Comparison of ENCODE assay signal across 8 mouse cellular contexts in genomic region chr7:34675831-34676514, GRCm38 (mm10). TPM values are rescaled to one million over a fixed set of nuclear protein-coding genes. Genes with fewer than 3 reads are reported as not detected.
DNase-seq lines count a peak whose midpoint lies in the region; ATAC-seq and TF ChIP-seq lines count a peak whose summit lies in the region.

No protein-coding gene starts in this region.

- DNase-seq in G1E (ENCODE audit: low spot score), result no peak
- DNase-seq in cerebellum, adult 18-20 months, result peak; percentile 68 to 75
- peak; percentile 86 for DNase-seq in forelimb bud, embryonic 11.5 days (ENCODE audit: low read depth, low spot score)
- DNase-seq in heart, postnatal 36 days, result peak; percentile 77 to 79
- peak; percentile 60 for DNase-seq in large intestine, adult 2 months (ENCODE audit: low read depth, low spot score)
- DNase-seq in lung, adult 18-20 months, result peak; percentile 66 to 75
- peak; percentile 71 for DNase-seq in thymus, postnatal 4 days

- H3K9me3 ChIP-seq in G1E (replicated peaks), result peaks cover 70% of the 10 kb centered on the region

- no peaks in the 10 kb centered on the region for H3K4me1 ChIP-seq in G1E (ENCODE audit: insufficient read depth, low read depth, low read length)
- H3K4me1 ChIP-seq in olfactory bulb, adult 2 months (ENCODE audit: control insufficient read depth, insufficient read depth, low read length), result peaks cover 10% of the 10 kb centered on the region

- no peak for TF ChIP-seq CTCF in G1E (IDR thresholded peaks at IDR 0.05; ENCODE audit: low read depth, low read length)
- TF ChIP-seq CTCF in olfactory bulb, adult 2 months (IDR thresholded peaks at IDR 0.05; ENCODE audit: insufficient read depth, low read depth, low read length), result peak; percentile 73; the same call in 1 of the 2 replicates

- no peak for TF ChIP-seq POLR2A in olfactory bulb, adult 2 months (IDR thresholded peaks at IDR 0.05; ENCODE audit: insufficient read depth, low read depth, low read length)

- intact Hi-C loops in heart, postnatal 36 days (cut with DNase I), result loop anchor here (1.0 to 5.0 kb wide), 4 partner anchors 43 to 586 kb away; no protein-coding TSS in a partner anchor

- no peaks in the 10 kb centered on the region for H3K27me3 ChIP-seq in G1E (ENCODE audit: insufficient read depth, low read length)

- H3K27ac ChIP-seq in olfactory bulb, adult 2 months (ENCODE audit: insufficient read depth, low read depth, low read length), result no peak overlapping the region

- H3K4me3 ChIP-seq in G1E (ENCODE audit: low read depth, low read length), result peak overlapping the region; percentile 15; the same call in 1 of the 2 replicates
- H3K4me3 ChIP-seq in olfactory bulb, adult 2 months (ENCODE audit: insufficient read depth, low read depth, low read length), result peak overlapping the region; percentile 18

- WGBS in large intestine, adult 2 months, result 22% methylated on average over 33 of the region's 33 CpGs
- WGBS in olfactory bulb, adult 2 months, result 6% methylated on average over 33 of the region's 33 CpGs

- ATAC-seq in G1E (ENCODE audit: extremely low read depth, insufficient number of reproducible peaks, low FRiP score, poor library complexity, severe bottlenecking), result no peak

- no peaks in the 10 kb centered on the region for H3K36me3 ChIP-seq in G1E (replicated peaks)

RNA-seq across cellular contexts. Expression of gene Kctd15, which starts 19.4 kb away (rescaled TPM):
- total RNA-seq in G1E (2014; fragmentation: Nextera tagmentation) (not detected in 2 replicates), G1E (2017) (0.06 and 0.11 TPM in 2 replicates)
- not detected in 2 replicates for polyA plus RNA-seq in G1E (2012)
- 1 to 10 TPM; 3.0 to 3.2 TPM for total RNA-seq in heart, postnatal 36 days (2021)
- 9.7 and 11.6 TPM in 2 replicates for polyA plus RNA-seq in large intestine, adult 2 months (2012; rRNA removed)
- polyA plus RNA-seq in olfactory bulb, adult 2 months (2012; ENCODE audit: insufficient read depth, insufficient read length, low replicate concordance, missing spikeins), result not detected in 2 replicates

Comparison
In these comparisons a context has a peak if more than half of its experiments do, and no peak if none do; other contexts are left out.
1. RNA of gene Kctd15, which starts 19.4 kb away (polyA plus RNA-seq): 9.7 to 11.6 TPM in large intestine, adult 2 months; not detected in G1E and not detected in olfactory bulb, adult 2 months; every median in the first group is over 10 times any median in the second.